Mouse (Mus musculus): Measurements from ENCODE around the gene Abhd17c.

DNA sequence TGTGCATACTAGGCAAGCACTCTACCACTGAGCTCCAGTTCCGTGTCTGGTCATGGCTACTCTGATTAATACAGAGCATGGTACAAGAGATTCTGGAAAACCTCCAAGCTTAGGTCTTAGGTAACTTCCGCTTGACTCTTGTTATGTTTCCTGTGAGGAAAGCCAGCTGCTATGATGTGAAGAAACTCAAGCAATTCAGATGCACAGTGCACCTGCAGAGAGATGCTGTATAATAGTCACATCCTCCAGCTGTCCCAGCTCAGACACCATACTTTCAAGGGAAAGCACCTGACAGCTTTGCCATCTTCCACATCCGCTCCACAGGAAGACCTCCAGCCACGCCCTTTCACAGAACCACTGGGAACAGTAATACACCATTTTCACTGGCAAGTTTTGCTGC lies 21.7 kb upstream of the Abhd17c start:
- TF ChIP-seq CTCF (IDR thresholded peaks at IDR 0.05; ENCODE audit: control insufficient read depth, insufficient read depth, insufficient replicate concordance, low read depth, low read length) (no peak), POLR2A (IDR thresholded peaks at IDR 0.05; ENCODE audit: control insufficient read depth, low read depth, low read length) (no peak)
